Mouse (Mus musculus): Measurements from ENCODE around the gene Rita1. TPM values are rescaled to one million over a fixed set of nuclear protein-coding genes. Genes with fewer than 3 reads are reported as not detected.

Gene Rita1
- 1 to 10 TPM; 5.4 to 8.3 TPM for total RNA-seq (2023)

DNA sequence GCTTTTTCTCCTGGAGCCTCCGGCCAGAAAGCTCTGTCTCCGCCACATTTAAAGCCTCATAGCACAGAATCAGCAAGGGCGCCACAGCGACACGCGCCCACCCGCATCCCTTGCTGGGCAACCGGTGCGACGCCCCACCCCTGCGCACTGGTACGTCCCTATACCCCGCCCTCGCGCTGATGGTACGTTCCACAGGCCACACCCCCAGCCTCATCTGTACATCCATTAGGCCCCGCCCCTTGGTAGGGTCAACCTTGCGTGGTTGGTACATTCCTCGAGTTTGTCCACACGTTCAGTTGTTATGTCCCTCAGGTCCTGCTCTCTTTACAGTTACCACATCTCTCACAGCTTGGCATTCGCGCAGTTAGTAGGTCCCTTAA lies at the start of gene Rita1, which contains the start of gene Ddx54:
Gene Rita1 (minus strand): TSS at position 148 of the 380 bp plus-strand sequence.
Gene Ddx54 (plus strand): TSS at position 298 of the 380 bp plus-strand sequence.

DNA sequence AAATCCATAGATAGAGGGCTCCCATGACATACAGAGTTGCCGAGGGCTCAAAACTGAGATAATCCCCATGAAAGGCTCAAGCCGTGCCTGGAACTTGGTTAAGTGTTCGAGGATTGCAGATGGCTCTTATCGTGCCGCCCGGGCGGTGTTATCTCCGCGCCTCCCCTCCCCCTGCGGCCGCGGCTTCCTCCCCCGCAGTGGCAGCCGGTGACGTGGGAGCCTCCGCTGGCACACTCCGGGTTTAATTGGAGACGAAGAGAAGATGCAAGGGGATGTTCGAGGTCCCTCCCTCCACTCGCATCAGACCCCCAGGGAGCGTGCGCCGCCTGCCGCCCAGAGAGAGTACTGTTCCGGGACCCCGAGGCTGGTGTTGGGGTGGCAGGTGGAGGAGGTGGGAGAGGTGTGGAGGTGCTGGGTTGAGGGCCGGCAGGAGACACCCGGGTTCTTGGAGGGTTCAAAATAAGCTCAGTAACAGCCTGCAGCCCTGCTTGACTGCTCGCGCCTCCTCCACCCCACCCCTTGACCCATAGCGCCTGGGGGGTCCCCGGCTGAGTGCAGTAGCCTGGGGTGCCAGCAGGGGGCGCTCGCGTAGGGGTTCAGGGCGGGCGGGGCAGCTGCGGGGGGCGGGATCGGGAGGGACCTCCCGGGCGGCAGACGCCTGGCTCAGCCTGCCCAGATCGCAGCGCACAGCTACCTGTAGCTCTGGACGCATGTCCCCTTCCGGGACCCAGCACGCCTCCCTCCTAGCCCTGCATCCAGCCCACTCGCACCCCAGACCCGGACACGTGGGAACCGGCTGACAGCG lies 36.4 kb upstream of the Rita1 start, which contains the start of gene Rasal1:
Gene Rasal1 (plus strand): TSS at position 244 of the 805 bp plus-strand sequence.

DNA sequence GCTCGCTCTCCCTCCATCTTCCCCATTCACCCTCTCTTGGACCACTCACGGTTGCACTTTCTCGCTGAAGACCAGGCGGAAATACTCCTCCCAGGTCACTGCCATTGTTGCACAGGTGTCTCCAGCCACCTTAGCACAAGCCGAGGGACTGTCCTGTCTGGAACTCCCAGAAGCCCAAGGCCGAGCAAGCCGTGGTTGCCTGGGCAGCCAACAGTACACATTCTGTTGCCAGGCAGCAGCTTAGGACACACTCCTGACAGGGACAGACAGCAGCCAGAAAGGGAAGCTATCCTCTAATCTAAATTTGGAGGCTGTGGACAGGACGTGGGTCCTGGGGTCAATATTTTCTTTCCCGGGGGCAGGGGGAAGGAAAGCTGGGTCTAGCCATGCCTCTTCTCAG lies 21.7 kb upstream of the Rita1 start, which contains the start of gene Cfap73:
Gene Cfap73 (minus strand): TSS at position 105 of the 400 bp plus-strand sequence.

DNA sequence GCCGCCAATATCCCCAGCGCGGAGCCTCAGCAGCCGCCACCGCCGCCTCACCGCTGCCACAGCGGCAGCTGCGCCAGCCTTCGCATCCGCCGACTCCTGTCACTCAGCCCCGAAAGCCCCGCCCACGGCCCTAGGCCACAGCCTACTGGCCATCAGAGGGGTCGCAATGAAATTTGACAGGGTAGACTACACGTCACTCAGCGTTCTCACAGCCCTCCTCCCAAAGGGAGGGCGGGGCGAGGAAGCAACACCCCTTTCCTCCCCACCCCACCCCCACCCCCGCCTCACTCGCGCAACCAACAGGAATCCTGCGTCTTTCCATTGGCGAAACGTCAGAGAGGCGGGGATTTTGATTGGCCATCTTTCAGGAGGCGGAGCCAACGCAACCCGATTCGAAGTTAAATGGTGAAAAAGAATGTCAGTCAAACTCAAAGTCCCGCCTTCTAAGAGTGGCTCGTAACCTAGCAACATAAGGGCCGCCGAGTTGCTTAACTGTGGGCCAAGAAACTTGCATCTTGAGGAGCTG lies 23.8 kb downstream of the Rita1 start, which contains the start of the genes Tpcn1 and Iqcd:
Gene Tpcn1 (minus strand): TSS at position 105 of the 526 bp plus-strand sequence.
Gene Iqcd (plus strand): TSS at position 448 of the 526 bp plus-strand sequence.

Other genes starting within 250 kb of the Rita1 start
- gene Lhx5, start 180.9 kb downstream of the Rita1 start, total RNA-seq (2023): not detected
- 1 to 10 TPM in 1 of 2 experiments, not detected in 1; 1.7 TPM for gene Sdsl, start 139.8 kb downstream of the Rita1 start, total RNA-seq (2023)
- not detected for gene Sds, start 136.1 kb downstream of the Rita1 start, total RNA-seq (2023)
- 10 to 100 TPM; 18.1 to 23.8 TPM for gene Plbd2, start 109.0 kb downstream of the Rita1 start, total RNA-seq (2023)
- gene Slc8b1, start 101.4 kb downstream of the Rita1 start, total RNA-seq (2023): 10 to 100 TPM in 1 of 2 experiments, 1 to 10 TPM in 1; 6.4 to 15.8 TPM
- gene Tpcn1, start 23.9 kb downstream of the Rita1 start, total RNA-seq (2023): 10 to 100 TPM; 57.7 to 59.8 TPM
- 1 to 10 TPM; 1.0 to 1.9 TPM for gene Iqcd, start 23.6 kb downstream of the Rita1 start, total RNA-seq (2023)
- gene Ddx54, start 150 bp upstream of the Rita1 start, total RNA-seq (2023): 100 to 1,000 TPM; 114 to 120 TPM
- gene Cfap73, start 21.6 kb upstream of the Rita1 start, total RNA-seq (2023): not detected
- gene Rasal1, start 36.2 kb upstream of the Rita1 start, total RNA-seq (2023): 10 to 100 TPM; 18.9 to 25.5 TPM
- gene Dtx1, start 99.3 kb upstream of the Rita1 start, total RNA-seq (2023): 100 to 1,000 TPM; 257 to 297 TPM
- 1 to 10 TPM; 6.1 to 8.0 TPM for gene Oas2, start 137.3 kb upstream of the Rita1 start, total RNA-seq (2023)
- 10 to 100 TPM; 15.4 to 27.4 TPM for gene Oas3, start 165.1 kb upstream of the Rita1 start, total RNA-seq (2023)
- 1 to 10 TPM in 1 of 2 experiments, under 1 TPM in 1; 0.74 to 1.8 TPM for gene Oas1e, start 182.9 kb upstream of the Rita1 start, total RNA-seq (2023)
- 10 to 100 TPM; 11.0 to 13.1 TPM for gene Oas1c, start 199.9 kb upstream of the Rita1 start, total RNA-seq (2023)
- not detected for gene Oas1f, start 234.8 kb upstream of the Rita1 start, total RNA-seq (2023)
- gene Oas1h, start 248.8 kb upstream of the Rita1 start, total RNA-seq (2023): not detected

Data from T-cell, adult 66 days (primary cell).